Mouse (Mus musculus) kidney, embryonic 14.5 days (tissue): ENCODE measurements around the gene Rbm28. TPM values are rescaled to one million over a fixed set of nuclear protein-coding genes. Genes with fewer than 3 reads are reported as not detected.

Experiments used
- ATAC-seq: fragments of 200-750 bp; cut with Nextera tagmentation; 2 replicates; pipeline ENCODE4 v1.8.0; 2017; ENCODE audit warnings: moderate number of reproducible peaks, mild to moderate bottlenecking, moderate TSS enrichment, moderate library complexity; ENCODE audit not compliant: low FRiP score, low TSS enrichment
- H3K27ac ChIP-seq: fragments of 300-500 bp; sonication (generic); 2 replicates; pipeline ENCODE4 v1.5.1; 2014; ENCODE audit warnings: low read depth, mild to moderate bottlenecking, low read length, moderate library complexity, mixed read lengths
- H3K27me3 ChIP-seq: fragments of 300-500 bp; sonication (generic); 2 replicates; pipeline ENCODE4 v1.6.1; 2014; ENCODE audit warnings: mild to moderate bottlenecking, low read length; ENCODE audit not compliant: control insufficient read depth, insufficient read depth
- H3K36me3 ChIP-seq: fragments of 300-500 bp; sonication (generic); 2 replicates; pipeline ENCODE4 v1.6.1; 2014; ENCODE audit warnings: low read length, mixed read lengths; ENCODE audit not compliant: control insufficient read depth, insufficient read depth
- H3K4me1 ChIP-seq: fragments of 300-500 bp; sonication (generic); 2 replicates; pipeline ENCODE4 v1.6.1; 2014; ENCODE audit warnings: low read length, mixed read lengths; ENCODE audit not compliant: control insufficient read depth, insufficient read depth
- H3K4me2 ChIP-seq: fragments of 300-500 bp; sonication (generic); replicated peaks from 2 replicates; pipeline ENCODE4 v1.6.1; 2014; ENCODE audit warnings: low read depth, mild to moderate bottlenecking, low read length
- H3K4me3 ChIP-seq: fragments of 300-500 bp; sonication (generic); 2 replicates; pipeline ENCODE4 v1.5.1; 2014; ENCODE audit warnings: mild to moderate bottlenecking, low read length
- H3K9ac ChIP-seq: fragments of 300-500 bp; sonication (generic); 2 replicates; pipeline ENCODE4 v1.6.1; 2014; ENCODE audit warnings: low read depth, mild to moderate bottlenecking, low read length, moderate library complexity
- H3K9me3 ChIP-seq: fragments of 300-500 bp; sonication (generic); 2 replicates; pipeline ENCODE4 v1.6.1; 2016; ENCODE audit warnings: low read length; ENCODE audit not compliant: control insufficient read depth
- WGBS: fragments of 180-500 bp; shearing (Covaris S2); extraction: QIAGEN DNeasy Blood & Tissue Kit; methylation state at CpG from one replicate; pipeline ENCODE4 v1.1.7; 2014; 5-methylcytosine and 5-hydroxymethylcytosine counted together
- polyA plus RNA-seq: library from polyadenylated mRNA; unstranded; fragments of >200 nt; fragmentation: Nextera tagmentation; extraction: Ambion mirVana; gene quantifications from 2 replicates; pipeline ENCODE4 v1.2.1, GENCODE M21; 2014

Gene Rbm28
- polyA plus RNA-seq, 1 experiment from 2014 or later: 65.8 TPM

GRCm38 (mm10) chr6:29137441-29137840, 27.4 kb downstream of the Rbm28 start:
- H3K27ac ChIP-seq: no peak overlapping the region
- H3K36me3 ChIP-seq: peaks cover 68% of the 10 kb centered on the region
- WGBS: 96% methylated on average over 9 of the region's 9 CpGs
- H3K9ac ChIP-seq: no peak overlapping the region
- no peak for ATAC-seq
- no peaks in the 10 kb centered on the region for H3K27me3 ChIP-seq
- no peak overlapping the region for H3K4me3 ChIP-seq
- H3K4me2 ChIP-seq: no peak overlapping the region
- no peaks in the 10 kb centered on the region for H3K4me1 ChIP-seq
- H3K9me3 ChIP-seq: no peaks in the 10 kb centered on the region

GRCm38 (mm10) chr6:29133100-29133499, 31.7 kb downstream of the Rbm28 start:
- H3K9me3 ChIP-seq: no peaks in the 10 kb centered on the region
- peaks cover 78% of the 10 kb centered on the region for H3K36me3 ChIP-seq
- H3K4me1 ChIP-seq: no peaks in the 10 kb centered on the region
- no peaks in the 10 kb centered on the region for H3K27me3 ChIP-seq
- no peak overlapping the region for H3K4me2 ChIP-seq
- ATAC-seq: no peak
- no peak overlapping the region for H3K27ac ChIP-seq
- no peak overlapping the region for H3K9ac ChIP-seq
- WGBS: 94% methylated on average over 9 of the region's 9 CpGs
- no peak overlapping the region for H3K4me3 ChIP-seq

- Histone ChIP-seq H3K4me1 (no peaks in the 10 kb centered on the region), H3K9me3 (no peaks in the 10 kb centered on the region), H3K27me3 (no peaks in the 10 kb centered on the region), H3K4me2 (no peak overlapping the region), H3K27ac (no peak overlapping the region), H3K4me3 (no peak overlapping the region), H3K36me3 (peaks cover 63% of the 10 kb centered on the region), H3K9ac (no peak overlapping the region)
- ATAC-seq: peak; percentile 62; the same call in 1 of the 2 replicates
- 48% methylated on average over 7 of the region's 7 CpGs for WGBS
Measured at GRCm38 (mm10) chr6:29126878-29127426, 37.9 kb downstream of the Rbm28 start.

GRCm38 (mm10) chr6:29119990-29120389, 44.8 kb downstream of the Rbm28 start:
- 93% methylated on average over 13 of the region's 13 CpGs for WGBS
- ATAC-seq: no peak
- H3K36me3 ChIP-seq: peaks cover 10% of the 10 kb centered on the region

GRCm38 (mm10) chr6:29118963-29119362, 45.8 kb downstream of the Rbm28 start:
- no peak overlapping the region for H3K4me2 ChIP-seq
- no peak for ATAC-seq
- no peak overlapping the region for H3K4me3 ChIP-seq
- no peaks in the 10 kb centered on the region for H3K4me1 ChIP-seq
- H3K9ac ChIP-seq: no peak overlapping the region
- H3K36me3 ChIP-seq: peaks cover 1% of the 10 kb centered on the region
- no peaks in the 10 kb centered on the region for H3K27me3 ChIP-seq
- H3K9me3 ChIP-seq: no peaks in the 10 kb centered on the region
- 82% methylated on average over 4 of the region's 4 CpGs for WGBS
- H3K27ac ChIP-seq: no peak overlapping the region

More at GRCm38 (mm10) chr6:29119990-29120389, 44.8 kb downstream of the Rbm28 start:
- Histone ChIP-seq H3K4me3 (no peak overlapping the region), H3K4me1 (no peaks in the 10 kb centered on the region), H3K9me3 (no peaks in the 10 kb centered on the region), H3K4me2 (no peak overlapping the region), H3K27me3 (no peaks in the 10 kb centered on the region), H3K27ac (no peak overlapping the region), H3K9ac (no peak overlapping the region)

- H3K36me3 ChIP-seq: no peaks in the 10 kb centered on the region
- no peak overlapping the region for H3K4me2 ChIP-seq
- no peaks in the 10 kb centered on the region for H3K27me3 ChIP-seq
- no peak overlapping the region for H3K27ac ChIP-seq
- H3K4me3 ChIP-seq: no peak overlapping the region
- no peak for ATAC-seq
- H3K9me3 ChIP-seq: no peaks in the 10 kb centered on the region
- H3K4me1 ChIP-seq: no peaks in the 10 kb centered on the region
- no peak overlapping the region for H3K9ac ChIP-seq
Measured at GRCm38 (mm10) chr6:29118231-29118630, 46.6 kb downstream of the Rbm28 start.

GRCm38 (mm10) chr6:29117417-29118104, 47.2 kb downstream of the Rbm28 start:
- Histone ChIP-seq H3K27ac (no peak overlapping the region), H3K36me3 (no peaks in the 10 kb centered on the region), H3K27me3 (no peaks in the 10 kb centered on the region), H3K9me3 (no peaks in the 10 kb centered on the region), H3K9ac (no peak overlapping the region), H3K4me2 (no peak overlapping the region), H3K4me3 (no peak overlapping the region), H3K4me1 (no peaks in the 10 kb centered on the region)
- 56% methylated on average over 7 of the region's 7 CpGs for WGBS
- no peak for ATAC-seq

- H3K27ac ChIP-seq: no peak overlapping the region
- H3K36me3 ChIP-seq: no peaks in the 10 kb centered on the region
- no peak overlapping the region for H3K9ac ChIP-seq
- H3K4me2 ChIP-seq: no peak overlapping the region
- H3K9me3 ChIP-seq: peaks cover 6% of the 10 kb centered on the region
- no peak overlapping the region for H3K4me3 ChIP-seq
- WGBS: 72% methylated on average over 7 of the region's 7 CpGs
- H3K4me1 ChIP-seq: no peaks in the 10 kb centered on the region
- ATAC-seq: no peak
- H3K27me3 ChIP-seq: no peaks in the 10 kb centered on the region
Measured at GRCm38 (mm10) chr6:29115756-29116155, 49.0 kb downstream of the Rbm28 start.

- Histone ChIP-seq H3K36me3 (no peaks in the 10 kb centered on the region), H3K27ac (no peak overlapping the region), H3K9ac (no peak overlapping the region), H3K4me3 (no peak overlapping the region), H3K4me1 (no peaks in the 10 kb centered on the region), H3K4me2 (no peak overlapping the region), H3K27me3 (no peaks in the 10 kb centered on the region), H3K9me3 (peaks cover 7% of the 10 kb centered on the region)
- no peak for ATAC-seq
- 91% methylated on average over 4 of the region's 4 CpGs for WGBS
Measured at GRCm38 (mm10) chr6:29111501-29111900, 53.3 kb downstream of the Rbm28 start.
